Mouse (Mus musculus) A20 (cell line): ENCODE results near the gene Cox6a1.
A peak's percentile ranks its signal among the peaks of the same experiment; 100 is the strongest.
"Not testable (repeated sequence)": the region's sequence is repeated elsewhere in the genome, so short reads cannot be mapped to it uniquely, and the experiment has no call there.

Experiments used
- DNase-seq: peaks from one replicate; pipeline ENCODE4 v3.0.0-alpha.2; 2011; ENCODE audit warnings: low read depth, low spot score

Gene Cox6a1

DNA sequence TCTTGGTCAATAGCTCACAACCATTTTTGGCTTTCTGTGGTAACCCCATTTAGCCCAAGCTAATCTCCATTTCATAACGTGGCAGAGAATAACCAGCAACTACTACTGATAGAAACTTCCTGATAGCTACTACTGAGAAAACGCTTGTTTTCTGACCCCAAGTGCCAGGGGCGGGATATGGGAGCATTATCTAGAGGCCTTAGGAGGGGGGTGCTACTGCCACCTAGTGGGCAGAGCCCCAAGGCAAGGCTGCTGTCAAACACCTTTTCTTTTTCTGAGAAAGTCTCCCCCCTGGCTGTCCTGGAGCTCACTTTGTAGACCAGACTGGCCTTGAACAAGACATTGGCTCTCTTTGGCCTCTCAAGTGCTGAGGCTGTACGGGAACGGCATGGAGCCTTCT is 1.2 kb downstream of the Cox6a1 start:
- peak; percentile 90 for DNase-seq

DNA sequence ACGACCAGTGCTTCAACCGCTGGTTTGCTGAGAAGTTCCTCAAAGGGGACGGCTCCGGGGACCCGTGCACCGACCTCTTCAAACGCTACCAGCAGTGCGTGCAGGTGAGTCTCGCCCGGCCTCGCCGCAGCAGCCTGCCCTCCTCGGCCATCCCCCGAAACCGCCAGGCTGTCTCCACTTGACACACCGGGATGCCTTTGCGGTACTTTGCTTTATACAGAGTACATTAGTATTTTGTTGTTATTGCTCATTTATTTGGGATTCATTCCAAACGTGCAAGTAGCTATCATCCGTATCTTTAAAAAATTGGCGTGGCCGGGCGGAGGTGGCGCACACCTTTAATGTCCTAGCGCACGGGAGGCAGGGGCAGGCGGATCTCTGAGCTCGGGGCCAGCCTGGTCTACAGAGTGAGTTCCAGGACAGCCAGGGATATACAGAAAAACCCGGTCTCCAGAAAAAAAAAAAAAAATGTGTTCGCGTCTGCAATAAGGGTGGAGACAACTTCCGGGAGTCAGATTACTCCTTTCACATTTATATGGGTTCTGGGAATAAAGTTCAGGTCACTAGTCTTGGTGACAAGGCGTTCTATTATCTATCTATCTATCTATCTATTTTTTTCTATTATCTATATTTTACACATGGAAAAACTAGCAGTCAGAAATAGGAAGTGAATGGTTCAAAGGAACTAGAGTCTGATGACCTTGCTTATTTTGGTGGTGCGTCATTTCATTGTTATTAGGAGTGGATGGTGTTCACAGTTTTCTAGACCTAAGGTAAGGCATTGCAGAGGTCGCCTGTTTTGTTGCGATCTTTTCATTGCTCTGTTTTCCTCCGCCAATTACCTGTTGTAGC is 7.2 kb downstream of the Cox6a1 start:
- no peak for DNase-seq

DNA sequence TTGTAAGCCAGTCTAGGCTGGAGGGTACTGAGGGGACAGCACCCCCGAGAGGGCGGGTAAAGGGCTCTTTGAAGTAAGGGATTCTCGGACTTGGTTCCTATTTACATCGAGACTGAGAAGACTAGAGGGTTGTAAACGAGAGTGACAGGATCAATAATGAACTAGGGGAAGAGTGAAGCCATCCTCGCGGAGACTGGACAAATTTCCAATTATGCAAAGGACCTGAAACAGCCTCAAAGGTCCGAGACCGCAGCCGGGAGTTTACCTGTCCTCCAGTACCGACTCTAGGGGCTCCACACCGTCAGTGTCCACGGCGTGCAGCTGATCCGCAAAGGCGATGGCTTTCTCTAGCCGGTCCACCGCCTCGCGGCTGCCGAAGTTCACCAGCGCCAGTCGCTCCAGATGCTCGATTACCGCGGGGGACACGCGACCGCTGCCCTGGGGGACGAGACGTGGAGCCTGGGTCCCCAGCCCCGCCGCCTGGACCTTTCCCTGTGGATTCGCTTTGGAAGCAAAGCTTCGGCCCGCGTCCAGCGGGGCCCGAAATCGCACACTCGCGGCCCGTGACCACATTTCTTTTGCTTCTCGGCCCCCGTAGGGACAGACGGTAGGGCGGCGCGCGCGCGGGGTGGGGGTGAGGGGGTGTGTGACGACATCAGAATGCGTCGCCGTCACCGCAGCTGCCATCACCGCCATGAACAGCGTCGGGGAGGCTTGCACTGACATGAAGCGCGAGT is 8.0 kb downstream of the Cox6a1 start, which contains the start of the genes Gatc and Triap1:
Gene Gatc, minus strand, starts transcription at position 602 of the 737 bp plus-strand sequence.
Gene Triap1, plus strand, starts transcription at position 649 of the 737 bp plus-strand sequence.
- peak; percentile 94 for DNase-seq

DNA sequence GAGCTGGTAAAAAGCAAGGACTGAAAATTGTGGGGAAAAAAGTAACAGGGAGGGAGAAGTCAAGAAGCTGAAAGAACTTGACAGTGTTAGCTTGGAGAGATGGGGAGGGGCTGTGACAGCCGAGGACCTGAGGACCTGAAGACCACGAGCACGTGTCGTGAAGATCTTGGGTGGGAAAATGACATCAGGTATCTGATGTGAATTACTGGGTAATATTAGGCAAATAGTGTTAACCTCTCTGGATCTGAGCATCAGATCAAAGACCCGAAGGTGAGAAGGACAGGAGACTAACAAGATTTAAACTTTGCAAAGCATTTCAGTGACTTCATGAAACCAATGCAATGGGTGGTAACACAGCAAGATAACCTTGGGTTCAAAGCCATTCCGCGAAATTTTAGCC is 8.8 kb downstream of the Cox6a1 start:
- no peak for DNase-seq

DNA sequence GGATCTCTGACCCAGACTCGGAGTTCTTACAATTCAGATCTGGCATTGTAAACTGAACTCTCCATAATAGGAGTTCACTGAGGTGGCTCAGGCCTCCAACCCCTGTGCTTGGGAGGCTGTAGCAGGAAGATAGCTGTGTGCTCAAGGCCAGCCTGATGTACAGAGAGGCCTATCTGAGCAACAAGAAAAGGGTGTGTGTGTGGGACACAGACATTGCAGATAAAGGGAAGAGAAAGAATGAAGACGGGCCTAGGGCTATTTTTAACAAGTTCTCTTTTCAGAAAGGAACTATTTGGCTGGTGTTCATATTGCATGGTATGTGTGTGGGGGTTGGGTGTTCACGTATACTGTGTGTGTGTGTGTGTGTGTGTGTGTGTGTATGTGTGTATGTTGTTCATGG is 15.2 kb downstream of the Cox6a1 start:
- DNase-seq: peak; percentile 53

DNA sequence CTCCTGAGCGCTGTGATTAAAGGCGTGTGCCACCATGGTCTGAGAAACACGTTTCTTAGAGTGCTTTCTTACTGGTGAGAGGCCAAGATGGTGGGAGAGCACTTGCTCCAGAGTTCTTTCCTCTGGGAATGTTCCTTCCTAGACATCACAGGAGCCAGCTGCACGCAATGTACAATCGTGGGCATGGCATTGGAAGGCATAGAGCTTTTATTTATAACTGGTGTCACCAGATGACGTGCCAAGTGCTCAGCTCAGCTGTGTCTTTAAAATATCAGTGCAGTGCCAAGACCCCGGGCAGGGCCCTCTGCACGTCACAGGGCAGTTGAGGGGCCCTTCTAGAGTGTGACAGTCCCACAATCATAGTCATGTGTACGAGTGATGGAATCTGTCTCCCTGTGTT is 17.8 kb downstream of the Cox6a1 start:
- no peak for DNase-seq

DNA sequence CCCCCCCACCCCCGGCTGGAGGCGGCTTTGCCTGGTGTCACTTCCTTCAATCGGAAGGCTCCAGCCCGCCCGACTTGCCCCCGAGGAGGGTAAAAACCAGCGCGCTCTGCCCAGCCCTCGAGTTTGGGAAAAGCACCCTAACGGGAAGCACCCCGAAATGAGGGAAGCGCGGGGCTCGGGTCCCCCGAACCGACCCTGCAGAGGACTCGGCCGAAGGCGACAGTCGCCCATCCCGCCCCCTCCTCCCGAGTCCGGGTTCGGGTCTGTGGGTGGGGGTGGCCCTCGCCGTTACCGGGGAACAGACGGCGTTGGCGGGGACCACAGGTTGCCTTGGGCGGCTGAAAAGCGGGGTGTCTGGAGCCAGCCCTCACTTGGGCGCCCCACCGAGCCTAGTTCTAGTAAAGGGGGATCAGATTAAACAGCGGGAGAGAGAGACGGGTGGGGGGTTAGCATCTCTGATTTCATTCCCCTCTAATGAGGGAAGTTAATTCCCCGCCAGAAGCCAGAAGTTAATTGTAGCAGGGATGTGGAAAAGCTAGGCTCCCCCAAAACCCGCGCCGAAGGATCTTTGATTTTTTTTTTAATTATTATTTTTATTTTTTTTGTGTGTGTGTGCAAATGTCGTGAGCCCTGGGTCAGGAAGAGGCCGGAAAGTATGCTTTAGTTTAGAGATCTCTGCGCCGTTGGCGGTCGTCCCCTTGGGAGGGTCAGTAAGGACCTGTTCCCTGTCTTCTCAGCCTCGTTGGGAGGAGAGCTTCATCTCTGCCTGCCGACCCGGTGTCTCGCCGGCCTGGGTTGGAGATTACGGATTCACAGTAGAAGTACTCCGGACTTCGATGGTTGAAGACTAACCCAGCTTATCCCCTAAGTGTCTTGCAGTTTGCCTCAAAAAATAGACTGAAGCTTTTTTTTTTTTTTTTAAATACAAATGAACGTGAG is 20.9 kb downstream of the Cox6a1 start:
- DNase-seq: peak; percentile 57

DNA sequence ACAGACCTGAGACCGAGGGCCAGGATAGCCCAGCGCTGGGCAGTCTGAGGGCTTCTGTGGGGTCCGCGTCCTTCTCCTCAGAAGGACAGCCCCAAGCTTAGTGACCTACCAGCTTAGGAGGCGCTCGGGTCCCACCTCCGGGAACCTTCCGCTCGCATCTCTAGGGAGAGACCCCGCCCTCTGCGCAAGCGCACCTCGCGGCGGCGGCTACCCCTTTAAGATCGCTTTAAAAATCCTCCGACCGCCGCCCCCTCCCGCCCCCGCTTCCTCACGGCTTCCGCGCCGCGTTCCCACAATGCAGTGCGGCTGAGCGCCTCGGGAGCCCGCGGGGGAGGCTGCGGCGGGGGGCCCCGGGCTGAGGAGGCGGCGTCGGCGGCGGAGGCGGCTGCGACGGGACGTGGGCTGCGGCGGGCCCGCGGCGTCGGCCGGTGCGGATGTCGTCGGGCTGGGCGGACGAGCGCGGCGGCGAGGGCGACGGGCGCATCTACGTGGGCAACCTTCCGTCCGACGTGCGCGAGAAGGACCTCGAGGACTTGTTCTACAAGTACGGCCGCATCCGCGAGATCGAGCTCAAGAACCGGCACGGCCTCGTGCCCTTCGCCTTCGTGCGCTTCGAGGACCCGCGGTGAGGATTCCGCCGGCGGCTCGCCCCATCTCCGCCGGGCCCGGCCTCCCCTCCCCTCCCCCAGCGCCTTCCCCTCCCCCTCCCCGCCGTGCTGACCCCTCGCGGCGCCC is 21.7 kb downstream of the Cox6a1 start, which contains the start of gene Srsf9:
Gene Srsf9, plus strand, starts transcription at position 303 of the 735 bp plus-strand sequence.
- DNase-seq: peak; percentile 96

DNA sequence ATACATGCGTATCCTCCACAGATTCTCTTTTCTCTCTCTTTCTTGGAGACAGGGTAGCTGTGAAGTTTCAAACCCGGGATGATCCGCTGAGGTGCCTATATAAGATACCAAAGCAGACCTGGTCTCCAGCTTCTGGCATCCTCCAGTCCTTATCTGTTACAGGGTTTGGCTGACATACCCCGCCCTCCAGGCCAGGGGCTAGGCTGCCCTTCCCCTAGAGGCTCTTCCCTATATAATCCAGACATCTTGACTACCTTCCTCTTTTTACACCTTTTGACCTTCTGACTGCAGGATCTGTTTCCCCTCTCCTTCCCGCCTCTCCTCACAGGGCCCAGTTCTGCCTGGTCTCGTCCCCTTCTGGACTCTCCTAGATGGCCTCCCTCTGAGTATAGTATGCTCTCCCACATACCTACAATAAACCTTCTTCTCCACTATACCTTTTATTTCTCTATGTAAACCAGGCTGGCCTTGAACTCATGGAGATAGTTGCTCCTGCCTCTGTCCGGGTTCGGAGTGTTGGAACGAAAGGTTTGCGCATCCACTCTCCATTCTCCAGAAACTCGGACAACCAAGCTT is 22.4 kb downstream of the Cox6a1 start:
- DNase-seq: no peak

DNA sequence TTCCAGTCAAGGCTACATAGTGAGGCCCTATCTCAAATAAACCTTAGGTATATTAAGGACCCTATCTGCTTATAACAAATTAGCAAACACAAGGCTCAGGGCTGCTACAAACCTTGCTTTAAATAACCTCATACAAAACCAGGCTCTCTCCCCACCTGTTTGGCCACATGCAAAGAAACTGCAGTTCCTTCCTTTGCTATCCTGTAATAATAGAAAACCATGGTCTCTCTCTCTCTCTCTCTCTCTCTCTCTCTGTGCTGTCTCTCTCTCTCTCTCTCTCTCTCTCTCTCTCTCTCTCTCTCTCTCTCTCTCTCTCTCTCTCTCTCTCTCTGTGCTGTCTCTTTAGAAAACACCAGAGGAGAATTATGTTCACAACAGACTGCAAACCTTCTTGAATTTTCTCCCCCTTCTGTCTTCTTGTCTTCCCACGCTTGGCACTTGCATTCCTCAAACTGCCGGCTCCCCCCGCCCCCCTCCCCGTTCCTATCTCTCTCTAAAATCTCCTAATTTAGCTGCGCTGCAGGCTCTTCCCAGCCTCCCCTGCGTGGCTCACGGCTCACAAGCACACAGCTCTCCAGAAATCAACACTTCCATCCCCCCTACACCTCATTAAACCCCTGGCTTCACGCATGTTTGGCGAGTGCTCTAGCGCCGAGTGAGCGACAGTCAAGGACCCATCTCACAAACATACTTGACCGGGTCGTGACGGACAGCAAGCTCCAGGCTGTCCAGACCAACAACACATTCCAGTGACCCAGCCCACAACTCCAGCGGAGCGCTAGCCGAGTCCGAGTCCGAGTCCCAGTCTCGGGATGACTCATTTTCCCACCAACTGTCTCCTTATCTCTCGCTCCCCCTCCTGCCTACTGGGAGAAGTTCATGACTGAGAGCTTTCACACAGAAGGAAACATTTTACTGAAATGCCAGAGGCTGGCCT is 29.5 kb downstream of the Cox6a1 start:
- DNase-seq: no peak

DNA sequence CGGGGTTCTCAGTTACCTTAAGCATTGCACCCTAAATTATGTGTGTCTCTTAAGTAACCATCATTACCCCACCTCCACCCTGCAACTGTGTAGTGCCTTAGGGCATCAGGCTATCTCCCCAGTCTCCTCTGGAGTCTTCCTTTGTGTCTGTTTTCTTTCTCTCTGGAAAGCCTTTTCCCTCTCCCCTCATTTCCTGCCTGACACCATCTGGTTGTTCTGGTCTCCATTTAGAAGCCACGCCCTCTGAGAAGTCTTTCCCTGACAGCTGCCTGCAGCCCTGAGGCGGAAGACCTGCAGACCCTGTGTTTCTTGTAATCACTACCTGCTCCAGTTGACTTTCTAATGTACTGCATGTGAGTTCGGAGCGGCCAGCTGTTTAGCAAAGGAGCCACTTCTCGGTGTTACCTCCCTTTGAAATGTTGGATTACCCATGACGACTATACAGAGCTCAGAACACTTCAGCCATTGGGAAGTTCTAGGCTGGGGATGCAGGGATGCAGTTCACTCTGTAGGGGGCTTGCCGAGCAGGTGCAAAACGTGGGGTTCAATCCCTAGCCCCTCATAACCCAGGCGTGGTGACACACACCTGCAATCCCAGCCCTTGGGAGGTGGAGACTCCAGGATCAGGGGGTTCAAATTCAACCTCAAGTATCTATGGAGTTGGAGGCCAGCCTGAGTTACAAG is 31.0 kb downstream of the Cox6a1 start:
- no peak for DNase-seq

DNA sequence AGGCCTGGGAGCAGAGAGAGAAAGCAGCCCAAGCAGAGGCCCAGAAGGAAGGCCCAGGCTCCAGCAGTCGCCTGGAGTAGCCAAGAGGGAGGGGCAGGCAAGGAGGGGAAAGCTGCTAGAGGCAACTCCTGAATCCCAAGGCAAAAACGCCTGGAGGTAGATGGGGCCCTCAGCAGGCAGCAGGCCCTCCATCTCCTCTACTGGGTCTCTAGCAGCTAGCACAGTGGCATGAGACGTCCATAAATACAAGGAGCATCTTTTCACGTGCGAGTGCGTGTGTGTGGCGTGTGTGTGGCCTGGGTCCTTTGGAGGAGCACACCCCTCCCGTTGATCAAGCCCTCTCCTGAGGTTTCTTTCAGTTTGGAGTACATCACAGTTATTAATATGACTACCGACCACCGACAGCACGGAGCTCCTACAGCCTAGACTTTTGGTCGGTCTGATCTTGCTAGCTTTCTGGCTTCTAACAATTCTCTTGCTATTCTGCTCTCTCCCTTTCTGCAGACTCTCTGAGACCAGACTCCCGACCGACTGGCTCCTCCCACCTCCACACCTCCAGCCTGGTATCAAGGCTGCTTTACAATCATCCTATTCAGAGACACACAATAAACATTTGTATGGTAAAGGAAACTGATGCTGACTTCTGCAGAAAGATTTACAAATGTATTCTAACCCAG is 31.7 kb downstream of the Cox6a1 start:
- no peak for DNase-seq

DNA sequence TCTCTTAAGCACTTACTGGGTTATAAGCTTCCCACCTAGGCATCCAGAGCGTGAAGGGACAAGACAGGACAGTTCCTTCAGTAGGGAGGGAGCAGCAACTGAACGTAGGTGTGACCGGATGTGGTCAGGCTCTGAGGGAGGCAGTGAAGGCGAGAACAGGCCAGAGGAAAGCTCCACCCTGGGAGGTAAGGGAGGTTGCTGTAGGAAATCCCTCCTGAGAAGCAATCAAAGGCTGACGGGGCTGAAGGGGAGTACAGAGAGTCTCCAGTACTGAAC is 35.2 kb downstream of the Cox6a1 start:
- no peak for DNase-seq

DNA sequence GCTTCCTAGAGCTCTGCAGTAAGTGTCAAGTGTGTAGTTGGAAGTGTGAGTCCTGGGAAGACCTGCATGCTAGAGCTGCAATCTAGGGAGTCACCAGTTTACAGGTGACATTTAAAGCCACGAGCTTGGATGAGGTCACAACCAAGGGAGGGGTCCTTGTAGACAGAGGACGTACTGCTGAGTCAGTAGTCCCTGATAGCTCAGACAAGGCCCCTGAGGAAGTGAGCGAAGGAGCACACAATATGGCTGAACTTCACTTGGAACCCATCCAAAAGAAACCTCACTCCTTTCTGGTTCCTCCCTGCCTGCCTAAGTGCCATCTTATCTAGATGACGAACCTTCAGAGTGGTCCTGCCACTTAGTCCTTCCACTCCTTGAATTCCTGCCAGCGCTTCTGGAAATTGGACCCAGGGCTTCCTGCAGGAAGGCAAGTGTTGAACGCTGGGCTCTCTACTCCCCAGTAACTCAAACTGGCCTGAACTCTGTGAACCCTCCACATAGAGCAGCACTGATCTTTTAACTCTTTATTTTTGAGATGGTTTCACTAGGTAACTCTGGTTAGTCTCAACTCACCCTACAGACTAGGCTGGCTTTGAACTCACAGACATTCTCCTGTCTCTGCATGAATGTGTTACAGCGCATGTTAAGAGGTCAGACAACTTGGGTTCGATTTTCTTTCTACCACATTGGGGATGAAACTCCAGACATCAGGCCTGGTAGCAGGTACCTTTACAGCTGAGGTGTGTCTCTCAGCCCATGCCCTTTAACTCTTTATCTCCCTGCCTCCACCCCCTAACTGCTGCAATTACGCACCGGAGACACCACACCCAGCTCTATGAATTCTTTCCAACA is 35.7 kb downstream of the Cox6a1 start:
- no peak for DNase-seq

DNA sequence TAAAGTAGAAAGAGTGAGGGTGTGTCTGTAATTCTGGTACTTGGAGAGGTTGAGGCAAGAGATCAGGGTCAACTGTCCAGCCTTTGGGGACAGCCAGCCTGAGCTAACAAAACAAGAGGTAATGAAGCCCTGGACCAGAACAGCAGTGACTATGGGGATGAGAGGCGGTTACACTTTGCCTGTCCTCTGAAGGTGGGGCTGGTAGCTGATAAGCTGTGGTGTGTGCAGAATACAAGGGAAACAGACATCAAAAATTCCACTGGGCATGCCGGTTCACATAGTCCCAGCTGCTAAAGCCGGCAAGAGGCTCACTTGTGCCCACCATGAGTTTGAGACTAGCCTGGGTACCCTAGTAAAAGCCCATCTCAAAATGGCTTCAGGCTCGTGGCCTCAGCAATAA is 36.4 kb downstream of the Cox6a1 start:
- DNase-seq: no peak

DNA sequence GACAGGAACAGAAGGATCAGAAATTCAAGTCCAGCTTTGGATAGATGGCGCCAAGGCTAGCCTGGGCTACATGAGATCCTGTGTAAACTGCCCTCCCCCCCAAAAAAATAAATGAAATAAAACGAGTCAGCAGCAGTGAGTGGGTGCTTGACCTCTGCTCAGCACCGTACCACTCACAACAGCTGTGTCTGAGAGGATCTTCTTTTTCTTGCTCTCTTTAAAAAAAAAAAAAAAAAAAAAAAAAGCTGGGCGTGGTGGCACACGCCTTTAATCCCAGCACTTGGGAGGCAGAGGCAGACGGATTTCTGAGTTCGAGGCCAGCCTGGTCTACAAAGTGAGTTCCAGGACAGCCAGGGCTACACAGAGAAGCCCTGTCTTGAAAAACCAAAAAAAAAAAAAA is 46.6 kb downstream of the Cox6a1 start:
- not testable (repeated sequence) for DNase-seq

DNA sequence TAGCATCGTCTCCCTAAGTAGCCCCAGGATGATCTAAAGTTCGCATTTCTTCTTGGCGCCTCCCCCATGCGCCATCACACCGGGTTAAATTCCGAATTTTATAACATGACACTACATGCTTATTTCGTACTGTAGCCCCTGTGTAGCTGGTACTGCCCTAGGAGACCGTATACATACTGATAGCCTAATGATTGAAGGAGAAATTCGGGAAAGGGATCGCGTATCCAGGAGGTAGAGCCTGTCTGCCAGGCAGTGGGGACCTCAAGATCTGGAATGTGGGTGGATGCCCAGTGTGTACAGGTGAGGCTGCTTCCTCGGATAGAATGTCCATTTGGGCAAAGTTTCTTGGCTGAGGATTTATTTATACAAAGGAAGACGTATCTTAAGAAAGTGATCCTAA is 47.2 kb downstream of the Cox6a1 start:
- DNase-seq: no peak
